In genomic region chr2:125083879-125084278, GRCm38 (mm10) we compare ENCODE assay signal across 36 mouse cellular contexts. TPM values are rescaled to one million over a fixed set of nuclear protein-coding genes. Genes with fewer than 3 reads are reported as not detected.
DNase-seq lines count a peak whose midpoint lies in the region; ATAC-seq and TF ChIP-seq lines count a peak whose summit lies in the region.
"Had no signal": no experiment of that assay in that cellular context is flagged by ENCODE, and none has a peak within 500 bp of the region (broad histone marks: within the 10 kb centered on the region; RNA-seq: fewer than 3 reads in every experiment).

No protein-coding gene starts in this region.

- no peaks in the 10 kb centered on the region for H3K9me3 ChIP-seq in intestine, embryonic 14.5 days (ENCODE audit: control insufficient read depth, low read length)
- no peaks in the 10 kb centered on the region for H3K9me3 ChIP-seq in intestine, embryonic 16.5 days (ENCODE audit: control insufficient read depth, low read length)
- no peaks in the 10 kb centered on the region for H3K9me3 ChIP-seq in kidney, postnatal 0 days (replicated peaks; ENCODE audit: low read length)
- H3K9me3 ChIP-seq: embryonic facial prominence, embryonic 13.5 days; hindbrain, embryonic 12.5 days; lung, embryonic 15.5 days; midbrain, embryonic 15.5 days had no signal

- no peak for DNase-seq in intestine, embryonic 14.5 days (ENCODE audit: low spot score)
- peak; percentile 77 for DNase-seq in kidney, postnatal 0 days (ENCODE audit: low spot score)
- no peak for DNase-seq in kidney, adult 11 months
- DNase-seq in kidney, postnatal 4 days = peak; percentile 37 to 57
- no peak for DNase-seq in cerebellum, adult 11 months
- no peak for DNase-seq in left cerebral cortex, adult 11 months (ENCODE audit: low spot score)
- DNase-seq: adrenal gland, postnatal 10 days; cerebellum, postnatal 10 days; gastrocnemius, adult 2 months; gastrocnemius, postnatal 36 days; heart, adult 18-20 months; heart, postnatal 36 days; left cerebral cortex, postnatal 4 days; retina, postnatal 1 day; right cerebral cortex, postnatal 14 days; thymus, postnatal 4 days had no signal

- no peaks in the 10 kb centered on the region for H3K4me1 ChIP-seq in intestine, embryonic 14.5 days (replicated peaks; ENCODE audit: control insufficient read depth, insufficient read depth, low read length)
- no peaks in the 10 kb centered on the region for H3K4me1 ChIP-seq in intestine, embryonic 16.5 days (ENCODE audit: control insufficient read depth, insufficient read depth, low read length)
- H3K4me1 ChIP-seq in kidney, postnatal 0 days (replicated peaks; ENCODE audit: insufficient read depth, low read length) = 0 out of 2 replicates have a peak, but pooled peaks cover 3% of the 10 kb centered on the region
- H3K4me1 ChIP-seq in embryonic fibroblast, embryonic 13.5 days (ENCODE audit: control insufficient read depth, insufficient read depth, low read length) = peaks cover 6% of the 10 kb centered on the region; the same call in 1 of the 2 replicates
- H3K4me1 ChIP-seq: hindbrain, embryonic 12.5 days; lung, embryonic 15.5 days; midbrain, embryonic 15.5 days had no signal

- TF ChIP-seq CTCF in kidney, postnatal 0 days (IDR thresholded peaks at IDR 0.05; ENCODE audit: low read depth) = no peak
- no peak for TF ChIP-seq CTCF in embryonic fibroblast, embryonic 13.5 days (IDR thresholded peaks at IDR 0.05; ENCODE audit: borderline replicate concordance, insufficient read depth, low read length)

- no peak overlapping the region for H3K9ac ChIP-seq in intestine, embryonic 14.5 days (ENCODE audit: low read length)
- H3K9ac ChIP-seq in intestine, embryonic 16.5 days (ENCODE audit: low read depth, low read length) = no peak overlapping the region
- no peak overlapping the region for H3K9ac ChIP-seq in kidney, postnatal 0 days (ENCODE audit: low read depth, low read length)
- H3K9ac ChIP-seq: embryonic facial prominence, embryonic 13.5 days; hindbrain, embryonic 12.5 days; lung, embryonic 15.5 days; midbrain, embryonic 15.5 days had no signal

- 0 out of 2 replicates have a peak, but pooled peaks have one; percentile 23 for ATAC-seq in intestine, embryonic 14.5 days (replicated peaks; ENCODE audit: low FRiP score, low TSS enrichment, low read depth)
- no peak for ATAC-seq in intestine, embryonic 16.5 days
- ATAC-seq in kidney, postnatal 0 days (replicated peaks; ENCODE audit: low FRiP score, low read depth) = peak; percentile 59; the same call in 1 of the 2 replicates
- ATAC-seq: forebrain, embryonic 16.5 days; hindbrain, postnatal 0 days; intestine, postnatal 0 days; midbrain, embryonic 15.5 days; Patski had no signal

- WGBS in intestine, embryonic 14.5 days = 24% methylated on average over 1 of the region's 1 CpGs
- WGBS in intestine, embryonic 16.5 days = 24% methylated on average over 1 of the region's 1 CpGs
- WGBS in kidney, postnatal 0 days = 8% methylated on average over 1 of the region's 1 CpGs

- no peak overlapping the region for H3K4me3 ChIP-seq in intestine, embryonic 14.5 days (ENCODE audit: low read depth, low read length)
- no peak overlapping the region for H3K4me3 ChIP-seq in intestine, embryonic 16.5 days (ENCODE audit: low read length)
- H3K4me3 ChIP-seq in kidney, postnatal 0 days (replicated peaks; ENCODE audit: low read depth, low read length) = no peak overlapping the region
- no peak overlapping the region for H3K4me3 ChIP-seq in embryonic fibroblast, embryonic 13.5 days (ENCODE audit: insufficient read depth, low read length)
- H3K4me3 ChIP-seq: embryonic facial prominence, embryonic 13.5 days; erythroblast, embryonic 14.5 days; gastrocnemius, adult 2 months; hindbrain, embryonic 12.5 days; layer of hippocampus, adult 2 months; lung, embryonic 15.5 days; midbrain, embryonic 15.5 days had no signal

- no peak overlapping the region for H3K4me2 ChIP-seq in intestine, embryonic 14.5 days (ENCODE audit: low read length)
- no peak overlapping the region for H3K4me2 ChIP-seq in intestine, embryonic 16.5 days (ENCODE audit: low read depth, low read length)
- no peak overlapping the region for H3K4me2 ChIP-seq in kidney, postnatal 0 days (ENCODE audit: low read length)
- H3K4me2 ChIP-seq: embryonic facial prominence, embryonic 13.5 days; heart, embryonic 11.5 days; hindbrain, embryonic 12.5 days; lung, embryonic 15.5 days; midbrain, embryonic 15.5 days had no signal

- H3K36me3 ChIP-seq in intestine, embryonic 14.5 days (ENCODE audit: control insufficient read depth, insufficient read depth, low read length) = peaks cover 43% of the 10 kb centered on the region
- H3K36me3 ChIP-seq in intestine, embryonic 16.5 days (ENCODE audit: control insufficient read depth, insufficient read depth, low read length) = no peaks in the 10 kb centered on the region
- H3K36me3 ChIP-seq in kidney, postnatal 0 days (ENCODE audit: insufficient read depth, low read length) = 0 out of 2 replicates have a peak, but pooled peaks cover 3% of the 10 kb centered on the region

- no peaks in the 10 kb centered on the region for H3K27me3 ChIP-seq in intestine, embryonic 14.5 days (replicated peaks; ENCODE audit: control insufficient read depth, insufficient read depth, low read length)
- H3K27me3 ChIP-seq in intestine, embryonic 16.5 days (replicated peaks; ENCODE audit: control insufficient read depth, insufficient read depth, low read length) = no peaks in the 10 kb centered on the region
- H3K27me3 ChIP-seq in kidney, postnatal 0 days (ENCODE audit: insufficient read depth, low read length) = no peaks in the 10 kb centered on the region
- H3K27me3 ChIP-seq: embryonic facial prominence, embryonic 13.5 days; hindbrain, embryonic 12.5 days; lung, embryonic 15.5 days; midbrain, embryonic 15.5 days; Patski had no signal

- TF ChIP-seq POLR2A in embryonic fibroblast, embryonic 13.5 days (IDR thresholded peaks at IDR 0.05; ENCODE audit: low read depth, low read length) = no peak

- H3K27ac ChIP-seq in intestine, embryonic 14.5 days (ENCODE audit: low read depth) = no peak overlapping the region
- H3K27ac ChIP-seq in intestine, embryonic 16.5 days (ENCODE audit: low read length) = no peak overlapping the region
- no peak overlapping the region for H3K27ac ChIP-seq in kidney, postnatal 0 days
- peak overlapping the region; percentile 34; the same call in 1 of the 2 replicates for H3K27ac ChIP-seq in embryonic fibroblast, embryonic 13.5 days (ENCODE audit: insufficient read depth, low read length)
- H3K27ac ChIP-seq: embryonic facial prominence, embryonic 13.5 days; gastrocnemius, adult 2 months; hindbrain, embryonic 12.5 days; hindbrain, postnatal 0 days; layer of hippocampus, adult 2 months; lung, embryonic 15.5 days; midbrain, embryonic 15.5 days had no signal

RNA-seq across cellular contexts. Expression of gene Slc24a5, which starts 16.0 kb away (rescaled TPM):
- 4.4 TPM in 2 replicates for polyA plus RNA-seq in intestine, embryonic 14.5 days (2014; fragmentation: Nextera tagmentation; extraction: Ambion mirVana)
- 1.2 and 1.3 TPM in 2 replicates for polyA plus RNA-seq in intestine, embryonic 16.5 days (2015; fragmentation: Nextera tagmentation; extraction: Ambion mirVana)
- polyA plus RNA-seq in kidney, postnatal 0 days (2015; fragmentation: Nextera tagmentation; extraction: Ambion mirVana) = 3.2 and 4.9 TPM in 2 replicates
- polyA plus RNA-seq in embryonic fibroblast, embryonic 13.5 days (2011; ENCODE audit: insufficient read length, low read depth, missing spikeins) = 0.25 TPM in 1 of 2 replicates, not detected in the other
- polyA plus RNA-seq: erythroblast, embryonic 14.5 days; intestine, postnatal 0 days; small intestine, adult 2 months had no signal

RNA-seq across cellular contexts. Expression of gene Myef2, which starts 39.6 kb away (rescaled TPM):
- polyA plus RNA-seq in intestine, embryonic 14.5 days (2014; fragmentation: Nextera tagmentation; extraction: Ambion mirVana) = 96.8 and 116 TPM in 2 replicates
- 43.6 and 46.9 TPM in 2 replicates for polyA plus RNA-seq in intestine, embryonic 16.5 days (2015; fragmentation: Nextera tagmentation; extraction: Ambion mirVana)
- 78.3 and 79.6 TPM in 2 replicates for polyA plus RNA-seq in kidney, postnatal 0 days (2015; fragmentation: Nextera tagmentation; extraction: Ambion mirVana)
- polyA plus RNA-seq in embryonic fibroblast, embryonic 13.5 days (2011; ENCODE audit: insufficient read length, low read depth, missing spikeins) = 81.1 and 91.6 TPM in 2 replicates

RNA-seq across cellular contexts. Expression of gene Ctxn2, which starts 52.6 kb away (rescaled TPM):
- not detected in 2 replicates for polyA plus RNA-seq in intestine, embryonic 14.5 days (2014; fragmentation: Nextera tagmentation; extraction: Ambion mirVana)
- 0.17 TPM in 1 of 2 replicates, not detected in the other for polyA plus RNA-seq in intestine, embryonic 16.5 days (2015; fragmentation: Nextera tagmentation; extraction: Ambion mirVana)
- polyA plus RNA-seq in kidney, postnatal 0 days (2015; fragmentation: Nextera tagmentation; extraction: Ambion mirVana) = not detected in 2 replicates
- polyA plus RNA-seq in embryonic fibroblast, embryonic 13.5 days (2011; ENCODE audit: insufficient read length, low read depth, missing spikeins) = not detected in 2 replicates
- polyA plus RNA-seq: embryonic facial prominence, embryonic 13.5 days; erythroblast, embryonic 14.5 days; forebrain, embryonic 11.5 days; heart, embryonic 11.5 days; heart, embryonic 16.5 days; liver, adult 2 months; liver, embryonic 16.5 days; lung, embryonic 15.5 days; Patski; small intestine, adult 2 months; stomach, embryonic 14.5 days; thymus, postnatal 0 days had no signal

Comparison
In these comparisons a context has a peak if more than half of its experiments do, and no peak if none do; other contexts are left out.
1. DNase-seq: peak in kidney, postnatal 0 days (single experiment) and kidney, postnatal 4 days (2 of 2); none in intestine, embryonic 14.5 days (single experiment), kidney, adult 11 months (single experiment), cerebellum, adult 11 months (single experiment) and left cerebral cortex, adult 11 months (single experiment).